Mouse (Mus musculus): ENCODE results near the gene Cyp2b10.
"Not testable (repeated sequence)": the region's sequence is repeated elsewhere in the genome, so short reads cannot be mapped to it uniquely, and the experiment has no call there.

Gene Cyp2b10

GRCm38 (mm10) chr7:25897411-25897810 lies at the start of gene Cyp2b10:
Cyp2b10 (plus strand) TSS chr7:25897620.
- no peak for DNase-seq (ENCODE audit: extremely low read depth, low read depth, low spot score)

GRCm38 (mm10) chr7:25847722-25848443 lies 49.5 kb upstream of the Cyp2b10 start:
- no peak for DNase-seq (ENCODE audit: extremely low read depth, low read depth, low spot score)

- DNase-seq (ENCODE audit: extremely low read depth, low read depth, low spot score), result no peak
Observed at GRCm38 (mm10) chr7:25848444-25848812, 49.0 kb upstream of the Cyp2b10 start.

- DNase-seq (ENCODE audit: extremely low read depth, low read depth, low spot score), result no peak
Observed at GRCm38 (mm10) chr7:25855082-25855481, 42.3 kb upstream of the Cyp2b10 start.

- no peak for DNase-seq (ENCODE audit: extremely low read depth, low read depth, low spot score)
Observed at GRCm38 (mm10) chr7:25859962-25860870, 37.2 kb upstream of the Cyp2b10 start.

- no peak for DNase-seq (ENCODE audit: extremely low read depth, low read depth, low spot score)
Observed at GRCm38 (mm10) chr7:25862365-25862764, 35.1 kb upstream of the Cyp2b10 start.

- no peak for DNase-seq (ENCODE audit: extremely low read depth, low read depth, low spot score)
Observed at GRCm38 (mm10) chr7:25863756-25864155, 33.7 kb upstream of the Cyp2b10 start.

GRCm38 (mm10) chr7:25864861-25865260 lies 32.6 kb upstream of the Cyp2b10 start:
- DNase-seq (ENCODE audit: extremely low read depth, low read depth, low spot score), result no peak

- DNase-seq (ENCODE audit: extremely low read depth, low read depth, low spot score), result no peak
Observed at GRCm38 (mm10) chr7:25869789-25870188, 27.6 kb upstream of the Cyp2b10 start.

GRCm38 (mm10) chr7:25872624-25873023 lies 24.8 kb upstream of the Cyp2b10 start:
- no peak for DNase-seq (ENCODE audit: extremely low read depth, low read depth, low spot score)

GRCm38 (mm10) chr7:25878735-25879134 lies 18.7 kb upstream of the Cyp2b10 start:
- no peak for DNase-seq (ENCODE audit: extremely low read depth, low read depth, low spot score)

GRCm38 (mm10) chr7:25880721-25881120 lies 16.7 kb upstream of the Cyp2b10 start:
- not testable (repeated sequence) for DNase-seq (ENCODE audit: extremely low read depth, low read depth, low spot score)

- no peak for DNase-seq (ENCODE audit: extremely low read depth, low read depth, low spot score)
Observed at GRCm38 (mm10) chr7:25884272-25884671, 13.1 kb upstream of the Cyp2b10 start.

- no peak for DNase-seq (ENCODE audit: extremely low read depth, low read depth, low spot score)
Observed at GRCm38 (mm10) chr7:25887758-25888157, 9.7 kb upstream of the Cyp2b10 start.

GRCm38 (mm10) chr7:25893159-25893558 lies 4.3 kb upstream of the Cyp2b10 start:
- DNase-seq (ENCODE audit: extremely low read depth, low read depth, low spot score), result no peak

GRCm38 (mm10) chr7:25895162-25895561 lies 2.3 kb upstream of the Cyp2b10 start:
- no peak for DNase-seq (ENCODE audit: extremely low read depth, low read depth, low spot score)

GRCm38 (mm10) chr7:25898064-25898463 lies 644 bp downstream of the Cyp2b10 start:
- DNase-seq (ENCODE audit: extremely low read depth, low read depth, low spot score), result no peak

GRCm38 (mm10) chr7:25902061-25902690 lies 4.8 kb downstream of the Cyp2b10 start:
- no peak for DNase-seq (ENCODE audit: extremely low read depth, low read depth, low spot score)

- no peak for DNase-seq (ENCODE audit: extremely low read depth, low read depth, low spot score)
Observed at GRCm38 (mm10) chr7:25903156-25903555, 5.7 kb downstream of the Cyp2b10 start.

GRCm38 (mm10) chr7:25904066-25904465 lies 6.6 kb downstream of the Cyp2b10 start:
- DNase-seq (ENCODE audit: extremely low read depth, low read depth, low spot score), result no peak

GRCm38 (mm10) chr7:25904489-25904888 lies 7.1 kb downstream of the Cyp2b10 start:
- no peak for DNase-seq (ENCODE audit: extremely low read depth, low read depth, low spot score)

- DNase-seq (ENCODE audit: extremely low read depth, low read depth, low spot score), result no peak
Observed at GRCm38 (mm10) chr7:25907380-25907779, 10.0 kb downstream of the Cyp2b10 start.
